Mouse (Mus musculus): Measurements from ENCODE around the gene Ube2c. TPM values are rescaled to one million over a fixed set of nuclear protein-coding genes. Genes with fewer than 3 reads are reported as not detected.

Gene Ube2c
- polyA plus RNA-seq, 1 experiment = 279 TPM

- H3ac ChIP-seq (ENCODE audit: control insufficient read depth, insufficient read length, low read depth) = no peak overlapping the region
- H3K27me3 ChIP-seq (ENCODE audit: control insufficient read depth, insufficient read depth, insufficient read length) = no peaks in the 10 kb centered on the region
- H3K36me3 ChIP-seq (ENCODE audit: control insufficient read depth, insufficient read depth) = peaks cover 62% of the 10 kb centered on the region
- peaks cover 9% of the 10 kb centered on the region for H3K79me2 ChIP-seq (ENCODE audit: control insufficient read depth, insufficient read depth)
- TF ChIP-seq CTCF (IDR thresholded peaks at IDR 0.05; ENCODE audit: control insufficient read depth, insufficient read depth, insufficient read length) (no peak), MYOD1 (IDR thresholded peaks at IDR 0.05; ENCODE audit: control insufficient read depth, insufficient read length, low read depth) (no peak), FOSL1 (IDR thresholded peaks at IDR 0.05; ENCODE audit: insufficient read depth, low read length, poor library complexity, severe bottlenecking) (no peak), USF1 (IDR thresholded peaks at IDR 0.05; ENCODE audit: low read depth) (no peak), CEBPB (IDR thresholded peaks at IDR 0.05; ENCODE audit: low read depth) (no peak), MYOG (IDR thresholded peaks at IDR 0.05; ENCODE audit: control insufficient read depth, extremely low read depth, insufficient read length) (no peak), MAX (IDR thresholded peaks at IDR 0.05) (no peak)
- no peak overlapping the region for H3K4me3 ChIP-seq (ENCODE audit: insufficient read depth, poor library complexity, severe bottlenecking)
- H3K79me3 ChIP-seq (ENCODE audit: low read depth) = no peaks in the 10 kb centered on the region
These were observed 20.8 kb downstream of the Ube2c start for GRCm38 (mm10) chr2:164790451-164790850.

- Histone ChIP-seq H3K79me3 (ENCODE audit: low read depth) (no peaks in the 10 kb centered on the region), H3K27me3 (ENCODE audit: control insufficient read depth, insufficient read depth, insufficient read length) (no peaks in the 10 kb centered on the region), H3ac (ENCODE audit: control insufficient read depth, insufficient read length, low read depth) (no peak overlapping the region), H3K36me3 (ENCODE audit: control insufficient read depth, insufficient read depth) (peaks cover 69% of the 10 kb centered on the region), H3K4me3 (ENCODE audit: insufficient read depth, poor library complexity, severe bottlenecking) (no peak overlapping the region), H3K79me2 (ENCODE audit: control insufficient read depth, insufficient read depth) (peaks cover 9% of the 10 kb centered on the region)
- no peak for TF ChIP-seq MYOG (IDR thresholded peaks at IDR 0.05; ENCODE audit: control insufficient read depth, extremely low read depth, insufficient read length)
- TF ChIP-seq MYOD1 (IDR thresholded peaks at IDR 0.05; ENCODE audit: control insufficient read depth, insufficient read length, low read depth) = no peak
- TF ChIP-seq CTCF (IDR thresholded peaks at IDR 0.05; ENCODE audit: control insufficient read depth, insufficient read depth, insufficient read length) = no peak
- TF ChIP-seq USF1 (IDR thresholded peaks at IDR 0.05; ENCODE audit: low read depth) = no peak
- no peak for TF ChIP-seq MAX (IDR thresholded peaks at IDR 0.05)
- TF ChIP-seq CEBPB (IDR thresholded peaks at IDR 0.05; ENCODE audit: low read depth) = no peak
- TF ChIP-seq FOSL1 (IDR thresholded peaks at IDR 0.05; ENCODE audit: insufficient read depth, low read length, poor library complexity, severe bottlenecking) = no peak
These were observed 22.2 kb downstream of the Ube2c start for GRCm38 (mm10) chr2:164791841-164792261.

GRCm38 (mm10) chr2:164792400-164793190 is 22.9 kb downstream of the Ube2c start:
- H3K4me3 ChIP-seq (ENCODE audit: insufficient read depth, poor library complexity, severe bottlenecking) = no peak overlapping the region
- TF ChIP-seq USF1 (IDR thresholded peaks at IDR 0.05; ENCODE audit: low read depth) (no peak), FOSL1 (IDR thresholded peaks at IDR 0.05; ENCODE audit: insufficient read depth, low read length, poor library complexity, severe bottlenecking) (no peak), MYOG (IDR thresholded peaks at IDR 0.05; ENCODE audit: control insufficient read depth, extremely low read depth, insufficient read length) (no peak), CTCF (IDR thresholded peaks at IDR 0.05; ENCODE audit: control insufficient read depth, insufficient read depth, insufficient read length) (no peak), CEBPB (IDR thresholded peaks at IDR 0.05; ENCODE audit: low read depth) (no peak), MAX (IDR thresholded peaks at IDR 0.05) (no peak), MYOD1 (IDR thresholded peaks at IDR 0.05; ENCODE audit: control insufficient read depth, insufficient read length, low read depth) (no peak)
- H3K27me3 ChIP-seq (ENCODE audit: control insufficient read depth, insufficient read depth, insufficient read length) = no peaks in the 10 kb centered on the region
- no peak overlapping the region for H3ac ChIP-seq (ENCODE audit: control insufficient read depth, insufficient read length, low read depth)
- no peaks in the 10 kb centered on the region for H3K79me3 ChIP-seq (ENCODE audit: low read depth)
- H3K36me3 ChIP-seq (ENCODE audit: control insufficient read depth, insufficient read depth) = peaks cover 75% of the 10 kb centered on the region
- peaks cover 7% of the 10 kb centered on the region for H3K79me2 ChIP-seq (ENCODE audit: control insufficient read depth, insufficient read depth)

DNA sequence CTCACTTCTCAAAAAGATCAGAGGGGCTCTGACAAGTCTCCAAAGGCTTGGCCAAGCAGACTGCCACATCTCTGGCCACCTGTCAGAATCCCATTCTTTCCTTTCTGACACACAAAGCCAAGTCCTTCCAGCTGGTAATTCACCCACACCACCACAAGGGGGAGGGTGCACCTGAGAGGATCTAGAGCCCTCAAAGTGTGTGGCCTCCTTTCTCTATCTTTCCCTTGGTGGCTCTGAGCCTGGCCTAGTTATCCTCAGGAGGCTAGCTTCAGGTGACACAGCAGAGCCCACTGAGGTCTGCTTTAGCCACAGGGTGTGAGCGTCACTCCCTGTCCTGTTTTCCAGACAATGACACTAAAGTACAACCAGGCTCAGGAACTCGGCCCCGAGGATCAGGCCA is 23.5 kb downstream of the Ube2c start:
- H3K27me3 ChIP-seq (ENCODE audit: control insufficient read depth, insufficient read depth, insufficient read length) = no peaks in the 10 kb centered on the region
- peak; percentile 3 for TF ChIP-seq CTCF (IDR thresholded peaks at IDR 0.05; ENCODE audit: control insufficient read depth, insufficient read depth, insufficient read length)
- no peak for TF ChIP-seq USF1 (IDR thresholded peaks at IDR 0.05; ENCODE audit: low read depth)
- no peak for TF ChIP-seq MYOG (IDR thresholded peaks at IDR 0.05; ENCODE audit: control insufficient read depth, extremely low read depth, insufficient read length)
- no peak for TF ChIP-seq FOSL1 (IDR thresholded peaks at IDR 0.05; ENCODE audit: insufficient read depth, low read length, poor library complexity, severe bottlenecking)
- TF ChIP-seq MYOD1 (IDR thresholded peaks at IDR 0.05; ENCODE audit: control insufficient read depth, insufficient read length, low read depth) = no peak
- H3K79me2 ChIP-seq (ENCODE audit: control insufficient read depth, insufficient read depth) = peaks cover 2% of the 10 kb centered on the region
- no peak overlapping the region for H3K4me3 ChIP-seq (ENCODE audit: insufficient read depth, poor library complexity, severe bottlenecking)
- H3K79me3 ChIP-seq (ENCODE audit: low read depth) = no peaks in the 10 kb centered on the region
- peaks cover 77% of the 10 kb centered on the region for H3K36me3 ChIP-seq (ENCODE audit: control insufficient read depth, insufficient read depth)
- no peak overlapping the region for H3ac ChIP-seq (ENCODE audit: control insufficient read depth, insufficient read length, low read depth)

GRCm38 (mm10) chr2:164793772-164794171 is 24.1 kb downstream of the Ube2c start:
- no peaks in the 10 kb centered on the region for H3K79me3 ChIP-seq (ENCODE audit: low read depth)
- no peak overlapping the region for H3K4me3 ChIP-seq (ENCODE audit: insufficient read depth, poor library complexity, severe bottlenecking)
- TF ChIP-seq FOSL1 (IDR thresholded peaks at IDR 0.05; ENCODE audit: insufficient read depth, low read length, poor library complexity, severe bottlenecking) (no peak), CEBPB (IDR thresholded peaks at IDR 0.05; ENCODE audit: low read depth) (no peak), USF1 (IDR thresholded peaks at IDR 0.05; ENCODE audit: low read depth) (no peak), CTCF (IDR thresholded peaks at IDR 0.05; ENCODE audit: control insufficient read depth, insufficient read depth, insufficient read length) (no peak), MYOG (IDR thresholded peaks at IDR 0.05; ENCODE audit: control insufficient read depth, extremely low read depth, insufficient read length) (no peak), MAX (IDR thresholded peaks at IDR 0.05) (no peak), MYOD1 (IDR thresholded peaks at IDR 0.05; ENCODE audit: control insufficient read depth, insufficient read length, low read depth) (no peak)
- peaks cover 74% of the 10 kb centered on the region for H3K36me3 ChIP-seq (ENCODE audit: control insufficient read depth, insufficient read depth)
- no peaks in the 10 kb centered on the region for H3K79me2 ChIP-seq (ENCODE audit: control insufficient read depth, insufficient read depth)
- H3ac ChIP-seq (ENCODE audit: control insufficient read depth, insufficient read length, low read depth) = no peak overlapping the region
- H3K27me3 ChIP-seq (ENCODE audit: control insufficient read depth, insufficient read depth, insufficient read length) = no peaks in the 10 kb centered on the region

Data from C2C12 (cell line).